19 mouse cellular contexts compared by ENCODE assay signal in genomic region chr7:111762754-111763153, GRCm38 (mm10). TPM values are rescaled to one million over a fixed set of nuclear protein-coding genes. Genes with fewer than 3 reads are reported as not detected.
DNase-seq lines count a peak whose midpoint lies in the region; ATAC-seq and TF ChIP-seq lines count a peak whose summit lies in the region.
"Had no signal": no experiment of that assay in that cellular context is flagged by ENCODE, and none has a peak within 500 bp of the region (broad histone marks: within the 10 kb centered on the region; RNA-seq: fewer than 3 reads in every experiment).

No protein-coding gene starts in this region.

- H3K9ac ChIP-seq in hindbrain, embryonic 11.5 days (ENCODE audit: low read depth, low read length), result no peak overlapping the region
- no peak overlapping the region for H3K9ac ChIP-seq in hindbrain, embryonic 14.5 days
- H3K9ac ChIP-seq in forebrain, embryonic 14.5 days (ENCODE audit: low read length), result no peak overlapping the region
- H3K9ac ChIP-seq in hindbrain, embryonic 13.5 days, result no peak overlapping the region
- no peak overlapping the region for H3K9ac ChIP-seq in midbrain, postnatal 0 days (replicated peaks; ENCODE audit: low read length, poor library complexity, severe bottlenecking)
- H3K9ac ChIP-seq: intestine, embryonic 15.5 days; limb, embryonic 12.5 days; liver, embryonic 13.5 days; lung, embryonic 15.5 days; neural tube, embryonic 15.5 days had no signal

- H3K27me3 ChIP-seq in hindbrain, embryonic 11.5 days (ENCODE audit: control insufficient read depth, insufficient read depth, low read length), result no peaks in the 10 kb centered on the region
- no peaks in the 10 kb centered on the region for H3K27me3 ChIP-seq in hindbrain, embryonic 14.5 days (ENCODE audit: control insufficient read depth, insufficient read depth, low read length)
- no peaks in the 10 kb centered on the region for H3K27me3 ChIP-seq in forebrain, embryonic 14.5 days (replicated peaks; ENCODE audit: control insufficient read depth, insufficient read depth, low read length)
- no peaks in the 10 kb centered on the region for H3K27me3 ChIP-seq in hindbrain, embryonic 13.5 days
- H3K27me3 ChIP-seq in midbrain, postnatal 0 days (ENCODE audit: insufficient read depth, low read length), result no peaks in the 10 kb centered on the region
- H3K27me3 ChIP-seq: intestine, embryonic 15.5 days; limb, embryonic 12.5 days; liver, embryonic 13.5 days; lung, embryonic 15.5 days; neural tube, embryonic 15.5 days had no signal

- 50% methylated on average over 6 of the region's 6 CpGs for WGBS in hindbrain, embryonic 11.5 days
- 31% methylated on average over 6 of the region's 6 CpGs for WGBS in hindbrain, embryonic 14.5 days
- 46% methylated on average over 6 of the region's 6 CpGs for WGBS in forebrain, embryonic 14.5 days
- WGBS in hindbrain, embryonic 13.5 days, result 38% methylated on average over 6 of the region's 6 CpGs
- WGBS in midbrain, postnatal 0 days, result 19% methylated on average over 6 of the region's 6 CpGs

- H3K4me3 ChIP-seq in hindbrain, embryonic 11.5 days (ENCODE audit: low read depth, low read length), result no peak overlapping the region
- no peak overlapping the region for H3K4me3 ChIP-seq in hindbrain, embryonic 14.5 days (replicated peaks; ENCODE audit: low read length)
- no peak overlapping the region for H3K4me3 ChIP-seq in forebrain, embryonic 14.5 days (ENCODE audit: low read depth, low read length)
- no peak overlapping the region for H3K4me3 ChIP-seq in hindbrain, embryonic 13.5 days
- H3K4me3 ChIP-seq in midbrain, postnatal 0 days (ENCODE audit: low read depth, low read length), result no peak overlapping the region
- H3K4me3 ChIP-seq: intestine, embryonic 15.5 days; left cerebral cortex, adult 2 months; limb, embryonic 12.5 days; liver, embryonic 13.5 days; lung, embryonic 15.5 days; neural tube, embryonic 15.5 days had no signal

- H3K9me3 ChIP-seq in hindbrain, embryonic 11.5 days (ENCODE audit: control insufficient read depth, low read length), result no peaks in the 10 kb centered on the region
- H3K9me3 ChIP-seq in hindbrain, embryonic 14.5 days (ENCODE audit: control insufficient read depth, low read length), result no peaks in the 10 kb centered on the region
- no peaks in the 10 kb centered on the region for H3K9me3 ChIP-seq in forebrain, embryonic 14.5 days (replicated peaks; ENCODE audit: control insufficient read depth, low read length)
- H3K9me3 ChIP-seq in hindbrain, embryonic 13.5 days, result no peaks in the 10 kb centered on the region
- H3K9me3 ChIP-seq in midbrain, postnatal 0 days (ENCODE audit: low read length), result no peaks in the 10 kb centered on the region
- H3K9me3 ChIP-seq: intestine, embryonic 15.5 days; limb, embryonic 12.5 days; liver, embryonic 13.5 days; lung, embryonic 15.5 days; neural tube, embryonic 15.5 days had no signal

- no peaks in the 10 kb centered on the region for H3K4me1 ChIP-seq in hindbrain, embryonic 11.5 days (replicated peaks; ENCODE audit: control insufficient read depth, insufficient read depth, low read length)
- peaks cover 9% of the 10 kb centered on the region; the same call in 1 of the 2 replicates for H3K4me1 ChIP-seq in hindbrain, embryonic 14.5 days (replicated peaks; ENCODE audit: control insufficient read depth, insufficient read depth, low read length)
- H3K4me1 ChIP-seq in forebrain, embryonic 14.5 days (ENCODE audit: control insufficient read depth, insufficient read depth, low read length), result no peaks in the 10 kb centered on the region
- peaks cover 35% of the 10 kb centered on the region for H3K4me1 ChIP-seq in hindbrain, embryonic 13.5 days (replicated peaks)
- peaks cover 3% of the 10 kb centered on the region; the same call in 1 of the 2 replicates for H3K4me1 ChIP-seq in midbrain, postnatal 0 days (ENCODE audit: insufficient read depth, low read length)
- H3K4me1 ChIP-seq: liver, embryonic 13.5 days had no signal

- ATAC-seq in hindbrain, embryonic 11.5 days (ENCODE audit: low FRiP score), result no peak
- no peak for ATAC-seq in hindbrain, embryonic 14.5 days (ENCODE audit: low FRiP score)
- peak; percentile 42; the same call in 1 of the 2 replicates for ATAC-seq in forebrain, embryonic 14.5 days
- no peak for ATAC-seq in hindbrain, embryonic 13.5 days (ENCODE audit: low FRiP score)
- no peak for ATAC-seq in midbrain, postnatal 0 days (ENCODE audit: low FRiP score)
- ATAC-seq: intestine, embryonic 15.5 days had no signal

- TF ChIP-seq CTCF in midbrain, postnatal 0 days (IDR thresholded peaks at IDR 0.05), result no peak; the same call in 1 of the 2 replicates

- no peak overlapping the region for H3K4me2 ChIP-seq in hindbrain, embryonic 11.5 days (replicated peaks; ENCODE audit: low read depth, low read length)
- no peak overlapping the region for H3K4me2 ChIP-seq in hindbrain, embryonic 14.5 days (replicated peaks)
- H3K4me2 ChIP-seq in forebrain, embryonic 14.5 days (ENCODE audit: low read length), result no peak overlapping the region
- H3K4me2 ChIP-seq in hindbrain, embryonic 13.5 days, result no peak overlapping the region
- H3K4me2 ChIP-seq in midbrain, postnatal 0 days (ENCODE audit: low read depth, low read length, poor library complexity, severe bottlenecking), result no peak overlapping the region
- H3K4me2 ChIP-seq: heart, embryonic 11.5 days; intestine, embryonic 15.5 days; limb, embryonic 12.5 days; liver, embryonic 13.5 days; lung, embryonic 15.5 days; neural tube, embryonic 15.5 days had no signal

- H3K36me3 ChIP-seq in hindbrain, embryonic 11.5 days (ENCODE audit: control insufficient read depth, insufficient read depth, low read length), result no peaks in the 10 kb centered on the region
- no peaks in the 10 kb centered on the region for H3K36me3 ChIP-seq in hindbrain, embryonic 14.5 days (replicated peaks; ENCODE audit: control insufficient read depth, insufficient read depth)
- H3K36me3 ChIP-seq in forebrain, embryonic 14.5 days (ENCODE audit: control insufficient read depth, insufficient read depth, low read length), result no peaks in the 10 kb centered on the region
- no peaks in the 10 kb centered on the region for H3K36me3 ChIP-seq in hindbrain, embryonic 13.5 days
- H3K36me3 ChIP-seq in midbrain, postnatal 0 days (ENCODE audit: insufficient read depth, low read length), result no peaks in the 10 kb centered on the region
- H3K36me3 ChIP-seq: intestine, embryonic 15.5 days; limb, embryonic 12.5 days; liver, embryonic 13.5 days; lung, embryonic 15.5 days; neural tube, embryonic 15.5 days had no signal

- no peak for DNase-seq in hindbrain, embryonic 11.5 days (ENCODE audit: low spot score)
- no peak for DNase-seq in hindbrain, embryonic 14.5 days (ENCODE audit: low spot score)
- peak; percentile 46 for DNase-seq in forebrain, embryonic 14.5 days (ENCODE audit: low spot score)
- DNase-seq in midbrain, postnatal 0 days (ENCODE audit: low spot score), result peak; percentile 56
- no peak for DNase-seq in right cerebral cortex, postnatal 10 days (ENCODE audit: low spot score in 2 of 2)
- DNase-seq in layer of hippocampus, postnatal 25 days (ENCODE audit: extremely low spot score in 1 of 2, low spot score in 1 of 2), result no peak
- DNase-seq: cerebellum, postnatal 36 days; gastrocnemius, postnatal 14 days; heart, postnatal 36 days; liver, embryonic 13.5 days; right cerebral cortex, adult 18-20 months; thymus, adult 2 months had no signal

- H3K27ac ChIP-seq in hindbrain, embryonic 11.5 days (ENCODE audit: low read depth, low read length), result peak overlapping the region; percentile 17; the same call in 1 of the 2 replicates
- no peak overlapping the region for H3K27ac ChIP-seq in hindbrain, embryonic 14.5 days
- H3K27ac ChIP-seq in forebrain, embryonic 14.5 days (ENCODE audit: low read depth, low read length), result no peak overlapping the region
- peak overlapping the region; percentile 26; the same call in 1 of the 2 replicates for H3K27ac ChIP-seq in hindbrain, embryonic 13.5 days
- no peak overlapping the region for H3K27ac ChIP-seq in midbrain, postnatal 0 days (ENCODE audit: low read depth, low read length)
- H3K27ac ChIP-seq: intestine, embryonic 15.5 days; left cerebral cortex, adult 2 months; limb, embryonic 12.5 days; liver, embryonic 13.5 days; lung, embryonic 15.5 days; neural tube, embryonic 15.5 days had no signal

RNA-seq across cellular contexts. Expression of gene Galnt18, which starts 17.0 kb away (rescaled TPM):
- polyA plus RNA-seq in hindbrain, embryonic 11.5 days (2014; fragmentation: Nextera tagmentation; extraction: Ambion mirVana), result 4.1 and 5.2 TPM in 2 replicates
- polyA plus RNA-seq in hindbrain, embryonic 14.5 days (2014; fragmentation: Nextera tagmentation; extraction: Ambion mirVana), result 10.9 and 14.2 TPM in 2 replicates
- polyA plus RNA-seq in forebrain, embryonic 14.5 days (2014; fragmentation: Nextera tagmentation; extraction: Ambion mirVana), result 6.6 and 7.4 TPM in 2 replicates
- 10.4 and 10.6 TPM in 2 replicates for polyA plus RNA-seq in hindbrain, embryonic 13.5 days (2015; fragmentation: Nextera tagmentation; extraction: Ambion mirVana)
- 20.2 and 25.0 TPM in 2 replicates for total RNA-seq in midbrain, postnatal 0 days (2014; rRNA removed)
- polyA plus RNA-seq in midbrain, postnatal 0 days (2015; fragmentation: Nextera tagmentation; extraction: Ambion mirVana), result 18.9 and 19.2 TPM in 2 replicates
- total RNA-seq in layer of hippocampus, postnatal 25 days (2021), result 10 to 100 TPM; 59.3 to 59.6 TPM

Comparison
In these comparisons a context has a peak if more than half of its experiments do, and no peak if none do; other contexts are left out.
1. H3K27ac ChIP-seq: peak in hindbrain, embryonic 11.5 days (single experiment) and hindbrain, embryonic 13.5 days (single experiment); none in hindbrain, embryonic 14.5 days (single experiment), forebrain, embryonic 14.5 days (single experiment) and midbrain, postnatal 0 days (single experiment).
2. DNase-seq: peak in forebrain, embryonic 14.5 days (single experiment) and midbrain, postnatal 0 days (single experiment); none in hindbrain, embryonic 11.5 days (single experiment), hindbrain, embryonic 14.5 days (single experiment), right cerebral cortex, postnatal 10 days (0 of 2) and layer of hippocampus, postnatal 25 days (0 of 2).